Mouse (Mus musculus) liver, embryonic 12.5 days (tissue): Measurements from ENCODE around the gene Musk. TPM values are rescaled to one million over a fixed set of nuclear protein-coding genes. Genes with fewer than 3 reads are reported as not detected.

Source experiments
- ATAC-seq: fragments of 200-750 bp; cut with Nextera tagmentation; 2 replicates; pipeline ENCODE4 v1.8.0; 2017; ENCODE audit warnings: moderate number of reproducible peaks, mild to moderate bottlenecking, moderate library complexity
- H3K27ac ChIP-seq: fragments of 300-500 bp; sonication (generic); 2 replicates; pipeline ENCODE4 v1.5.1; 2016; ENCODE audit warnings: mild to moderate bottlenecking
- H3K27me3 ChIP-seq: fragments of 300-500 bp; sonication (generic); replicated peaks from 2 replicates; pipeline ENCODE4 v1.6.1; 2016; ENCODE audit warnings: mild to moderate bottlenecking, moderate library complexity
- H3K36me3 ChIP-seq: fragments of 300-500 bp; sonication (generic); 2 replicates; pipeline ENCODE4 v1.6.1; 2016; ENCODE audit warnings: mild to moderate bottlenecking, moderate library complexity
- H3K4me1 ChIP-seq: fragments of 300-500 bp; sonication (generic); 2 replicates; pipeline ENCODE4 v1.6.1; 2016
- H3K4me2 ChIP-seq: fragments of 300-500 bp; sonication (generic); 2 replicates; pipeline ENCODE4 v1.6.1; 2016; ENCODE audit warnings: mild to moderate bottlenecking, moderate library complexity
- H3K4me3 ChIP-seq: fragments of 300-500 bp; sonication (generic); 2 replicates; pipeline ENCODE4 v1.5.1; 2016; ENCODE audit warnings: mild to moderate bottlenecking, moderate library complexity
- H3K9ac ChIP-seq: fragments of 300-500 bp; sonication (generic); 2 replicates; pipeline ENCODE4 v1.6.1; 2016; ENCODE audit warnings: mild to moderate bottlenecking, moderate library complexity
- H3K9me3 ChIP-seq: fragments of 300-500 bp; sonication (generic); replicated peaks from 2 replicates; pipeline ENCODE4 v1.6.1; 2016; ENCODE audit warnings: mild to moderate bottlenecking, moderate library complexity
- WGBS: fragments of 180-500 bp; shearing (Covaris S2); methylation state at CpG from one replicate; pipeline ENCODE4 v1.1.7; 2016; ENCODE audit not compliant: insufficient replicate concordance; 5-methylcytosine and 5-hydroxymethylcytosine counted together
- polyA plus RNA-seq: library from polyadenylated mRNA; unstranded; fragments of >200 nt; fragmentation: Nextera tagmentation; extraction: Ambion mirVana; gene quantifications from 2 replicates; pipeline ENCODE4 v1.2.1, GENCODE M21; 2016

Gene Musk
- polyA plus RNA-seq, 1 experiment from 2014 or later = 0.05 TPM

- 78% methylated on average over 10 of the region's 10 CpGs for WGBS
Observed at GRCm38 (mm10) chr4:58373599-58373998, 87.8 kb downstream of the Musk start.

DNA sequence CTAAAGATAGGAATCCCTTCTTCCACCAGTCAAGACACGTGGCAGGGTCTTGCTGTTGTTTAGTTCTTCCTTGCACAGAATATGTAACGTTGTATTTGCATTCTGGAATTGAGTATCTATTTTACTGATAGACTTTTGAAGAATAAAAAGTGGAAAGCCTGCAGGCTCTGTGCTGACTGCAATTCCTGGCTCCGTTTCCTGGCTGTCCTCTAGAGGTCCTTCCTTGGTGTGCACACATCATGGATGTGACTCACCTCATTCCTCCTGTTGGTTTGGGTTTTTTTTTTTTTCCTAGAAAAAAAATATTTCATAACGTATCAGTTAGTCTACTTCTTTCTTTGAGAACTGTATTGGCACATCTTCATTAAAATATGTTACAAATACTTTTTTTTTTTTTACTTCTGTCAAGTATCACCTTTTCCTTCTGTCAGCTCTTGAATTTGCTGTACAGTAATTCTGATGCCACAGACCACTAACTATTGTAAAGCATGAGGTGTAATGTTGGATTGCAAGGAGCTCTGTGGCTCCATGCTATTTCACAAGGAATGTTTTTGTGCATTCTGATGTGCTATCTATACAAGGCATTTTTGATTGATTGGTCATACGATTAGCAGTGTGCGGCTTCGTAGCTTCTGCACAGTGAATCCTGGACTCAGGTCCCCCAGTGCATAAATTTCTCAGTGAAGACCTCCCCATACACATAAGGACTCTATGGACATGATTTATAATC lies 88.5 kb downstream of the Musk start:
- no peaks in the 10 kb centered on the region for H3K4me1 ChIP-seq
- 76% methylated on average over 7 of the region's 7 CpGs for WGBS
- H3K9me3 ChIP-seq = no peaks in the 10 kb centered on the region
- no peak overlapping the region for H3K4me3 ChIP-seq
- H3K27ac ChIP-seq = no peak overlapping the region
- no peak for ATAC-seq
- H3K9ac ChIP-seq = no peak overlapping the region
- H3K27me3 ChIP-seq = no peaks in the 10 kb centered on the region
- H3K36me3 ChIP-seq = no peaks in the 10 kb centered on the region
- no peak overlapping the region for H3K4me2 ChIP-seq

More at GRCm38 (mm10) chr4:58373599-58373998, 87.8 kb downstream of the Musk start:
- H3K27me3 ChIP-seq = no peaks in the 10 kb centered on the region
- H3K4me2 ChIP-seq = no peak overlapping the region
- H3K9ac ChIP-seq = no peak overlapping the region
- ATAC-seq = no peak
- H3K4me3 ChIP-seq = no peak overlapping the region
- no peak overlapping the region for H3K27ac ChIP-seq
- no peaks in the 10 kb centered on the region for H3K36me3 ChIP-seq
- no peaks in the 10 kb centered on the region for H3K9me3 ChIP-seq
- no peaks in the 10 kb centered on the region for H3K4me1 ChIP-seq

- H3K27me3 ChIP-seq = no peaks in the 10 kb centered on the region
- 68% methylated on average over 4 of the region's 4 CpGs for WGBS
- no peak overlapping the region for H3K4me3 ChIP-seq
- H3K27ac ChIP-seq = no peak overlapping the region
- ATAC-seq = no peak
- H3K9ac ChIP-seq = no peak overlapping the region
- H3K36me3 ChIP-seq = no peaks in the 10 kb centered on the region
- no peak overlapping the region for H3K4me2 ChIP-seq
- H3K4me1 ChIP-seq = no peaks in the 10 kb centered on the region
- no peaks in the 10 kb centered on the region for H3K9me3 ChIP-seq
Observed at GRCm38 (mm10) chr4:58379186-58379585, 93.4 kb downstream of the Musk start.

DNA sequence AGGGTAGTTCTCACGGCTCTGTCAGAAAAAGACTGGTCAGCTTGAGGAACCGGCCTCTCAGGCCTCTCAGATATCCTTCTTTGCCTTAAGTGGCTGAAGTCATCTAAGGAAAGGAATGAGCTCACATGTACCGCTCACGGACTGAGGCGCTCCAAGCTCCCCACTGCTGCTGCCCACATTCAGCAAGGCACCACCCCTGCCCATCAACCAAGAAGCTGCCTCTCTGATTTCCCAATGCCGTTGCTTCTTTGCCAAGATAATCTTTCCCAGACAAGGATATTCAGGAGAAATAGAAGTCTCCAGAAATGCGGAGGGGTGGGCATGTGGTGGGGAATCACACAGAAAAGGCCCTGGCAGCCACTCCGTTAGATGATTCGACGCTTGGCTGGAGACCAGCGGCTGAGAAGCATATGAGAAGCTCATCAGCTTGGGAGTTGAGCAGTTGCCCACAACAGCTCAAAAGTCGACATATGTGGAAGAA lies 115.1 kb downstream of the Musk start:
- H3K27me3 ChIP-seq = no peaks in the 10 kb centered on the region
- H3K9ac ChIP-seq = no peak overlapping the region
- H3K36me3 ChIP-seq = no peaks in the 10 kb centered on the region
- H3K4me2 ChIP-seq = no peak overlapping the region
- no peak overlapping the region for H3K4me3 ChIP-seq
- no peak for ATAC-seq
- 82% methylated on average over 12 of the region's 12 CpGs for WGBS
- H3K27ac ChIP-seq = no peak overlapping the region
- H3K4me1 ChIP-seq = no peaks in the 10 kb centered on the region
- H3K9me3 ChIP-seq = no peaks in the 10 kb centered on the region

DNA sequence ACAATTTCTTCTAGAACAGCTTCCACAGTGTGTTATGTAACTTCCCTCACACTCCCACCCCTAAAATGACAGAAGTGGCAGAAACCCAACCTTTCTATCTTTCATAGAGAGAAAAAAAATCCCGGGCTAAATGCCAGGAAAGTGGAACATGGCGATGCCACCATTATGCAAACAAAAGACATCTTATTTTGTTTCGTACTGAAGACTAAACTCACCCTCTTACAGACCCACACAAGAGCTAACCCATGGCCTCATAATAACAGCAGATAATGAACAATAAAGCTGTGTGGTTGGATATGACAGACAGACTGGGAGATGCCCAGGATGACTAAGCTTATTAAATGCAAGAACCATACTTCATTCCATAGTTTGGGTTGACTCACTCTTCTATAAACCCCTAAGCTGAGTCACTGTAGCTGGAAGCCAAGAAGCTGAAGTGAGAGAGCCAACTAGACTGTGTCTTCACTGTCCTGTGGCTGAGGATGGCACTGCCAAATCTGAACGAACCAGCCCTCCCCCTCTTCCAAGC lies 116.3 kb downstream of the Musk start:
- H3K4me1 ChIP-seq = no peaks in the 10 kb centered on the region
- no peak overlapping the region for H3K9ac ChIP-seq
- H3K36me3 ChIP-seq = no peaks in the 10 kb centered on the region
- no peak overlapping the region for H3K27ac ChIP-seq
- no peak overlapping the region for H3K4me2 ChIP-seq
- H3K4me3 ChIP-seq = no peak overlapping the region
- no peaks in the 10 kb centered on the region for H3K27me3 ChIP-seq
- no peaks in the 10 kb centered on the region for H3K9me3 ChIP-seq
- WGBS = 66% methylated on average over 4 of the region's 4 CpGs
- no peak for ATAC-seq

GRCm38 (mm10) chr4:58413188-58414185 lies 127.7 kb downstream of the Musk start:
- 64% methylated on average over 13 of the region's 13 CpGs for WGBS
- Histone ChIP-seq H3K4me2 (no peak overlapping the region), H3K4me1 (no peaks in the 10 kb centered on the region), H3K36me3 (no peaks in the 10 kb centered on the region), H3K27ac (no peak overlapping the region), H3K27me3 (no peaks in the 10 kb centered on the region), H3K4me3 (no peak overlapping the region), H3K9ac (no peak overlapping the region), H3K9me3 (no peaks in the 10 kb centered on the region)
- no peak for ATAC-seq

- H3K9me3 ChIP-seq = no peaks in the 10 kb centered on the region
- 84% methylated on average over 3 of the region's 3 CpGs for WGBS
- ATAC-seq = no peak
- H3K27ac ChIP-seq = no peak overlapping the region
- H3K9ac ChIP-seq = no peak overlapping the region
- H3K4me2 ChIP-seq = no peak overlapping the region
- H3K4me3 ChIP-seq = no peak overlapping the region
- no peaks in the 10 kb centered on the region for H3K4me1 ChIP-seq
- no peaks in the 10 kb centered on the region for H3K36me3 ChIP-seq
- no peaks in the 10 kb centered on the region for H3K27me3 ChIP-seq
Observed at GRCm38 (mm10) chr4:58415537-58415936, 129.8 kb downstream of the Musk start.

- H3K4me2 ChIP-seq = no peak overlapping the region
Observed at GRCm38 (mm10) chr4:58417319-58417718, 131.6 kb downstream of the Musk start.

GRCm38 (mm10) chr4:58419225-58419624 lies 133.5 kb downstream of the Musk start:
- Histone ChIP-seq H3K9ac (no peak overlapping the region), H3K9me3 (no peaks in the 10 kb centered on the region)
- WGBS = 14% methylated on average over 5 of the region's 5 CpGs

More at GRCm38 (mm10) chr4:58417319-58417718, 131.6 kb downstream of the Musk start:
- Histone ChIP-seq H3K27me3 (no peaks in the 10 kb centered on the region), H3K36me3 (no peaks in the 10 kb centered on the region), H3K9ac (no peak overlapping the region), H3K27ac (no peak overlapping the region), H3K4me1 (no peaks in the 10 kb centered on the region), H3K4me3 (no peak overlapping the region), H3K9me3 (no peaks in the 10 kb centered on the region)
- WGBS = 59% methylated on average over 4 of the region's 4 CpGs
- ATAC-seq = no peak

GRCm38 (mm10) chr4:58423276-58423930 lies 137.6 kb downstream of the Musk start:
- WGBS = 21% methylated on average over 9 of the region's 9 CpGs
- no peak overlapping the region for H3K9ac ChIP-seq
- no peak overlapping the region for H3K4me3 ChIP-seq
- H3K9me3 ChIP-seq = no peaks in the 10 kb centered on the region
- H3K27me3 ChIP-seq = no peaks in the 10 kb centered on the region
- ATAC-seq = no peak
- H3K4me1 ChIP-seq = no peaks in the 10 kb centered on the region
- H3K4me2 ChIP-seq = no peak overlapping the region
- H3K27ac ChIP-seq = no peak overlapping the region
- H3K36me3 ChIP-seq = no peaks in the 10 kb centered on the region

More at GRCm38 (mm10) chr4:58419225-58419624, 133.5 kb downstream of the Musk start:
- no peaks in the 10 kb centered on the region for H3K27me3 ChIP-seq
- no peaks in the 10 kb centered on the region for H3K36me3 ChIP-seq
- ATAC-seq = no peak
- H3K27ac ChIP-seq = no peak overlapping the region
- no peaks in the 10 kb centered on the region for H3K4me1 ChIP-seq
- no peak overlapping the region for H3K4me2 ChIP-seq
- H3K4me3 ChIP-seq = no peak overlapping the region
